Mouse (Mus musculus): ENCODE measurements around the gene Tmem117. TPM values are rescaled to one million over a fixed set of nuclear protein-coding genes. Genes with fewer than 3 reads are reported as not detected.

The Tmem117 gene
- total RNA-seq, 2 experiments from 2014 or later, result 11.3 to 12.1 TPM

- intact Hi-C loops (cut with DNase I), result no loop called here
- DNase-seq, result no peak
These were observed 479.6 kb downstream of the Tmem117 start for GRCm38 (mm10) chr15:95108626-95109025.

- intact Hi-C loops (cut with DNase I), result no loop called here
- DNase-seq, result no peak
These were observed 502.4 kb downstream of the Tmem117 start for GRCm38 (mm10) chr15:95131401-95131800.

- intact Hi-C loops (cut with DNase I), result no loop called here
- DNase-seq, result no peak
These were observed 507.0 kb downstream of the Tmem117 start for GRCm38 (mm10) chr15:95135926-95136609.

- no peak for DNase-seq
- intact Hi-C loops (cut with DNase I), result no loop called here
These were observed 508.2 kb downstream of the Tmem117 start for GRCm38 (mm10) chr15:95137018-95137810.

- intact Hi-C loops (cut with DNase I), result no loop called here
- no peak for DNase-seq
These were observed 509.8 kb downstream of the Tmem117 start for GRCm38 (mm10) chr15:95138709-95139409.

- intact Hi-C loops (cut with DNase I), result no loop called here
These were observed 515.1 kb downstream of the Tmem117 start for GRCm38 (mm10) chr15:95144131-95144530.

GRCm38 (mm10) chr15:95145118-95145517, 516.1 kb downstream of the Tmem117 start:
- DNase-seq, result no peak
- intact Hi-C loops (cut with DNase I), result no loop called here

More at GRCm38 (mm10) chr15:95144131-95144530, 515.1 kb downstream of the Tmem117 start:
- DNase-seq, result no peak

Other genes with a start within 250 kb of the Tmem117 start
- gene Adamts20, start 163.8 kb upstream of the Tmem117 start, total RNA-seq (2021), result under 1 TPM; 0.37 to 0.67 TPM
- 1 to 10 TPM; 2.9 to 3.1 TPM for gene Pus7l, start 85.7 kb upstream of the Tmem117 start, total RNA-seq (2021)
- 1 to 10 TPM; 6.3 to 8.4 TPM for gene Irak4, start 85.6 kb upstream of the Tmem117 start, total RNA-seq (2021)
- 10 to 100 TPM; 35.4 to 45.2 TPM for gene Twf1, start 39.3 kb upstream of the Tmem117 start, total RNA-seq (2021)